In the genomic region with DNA sequence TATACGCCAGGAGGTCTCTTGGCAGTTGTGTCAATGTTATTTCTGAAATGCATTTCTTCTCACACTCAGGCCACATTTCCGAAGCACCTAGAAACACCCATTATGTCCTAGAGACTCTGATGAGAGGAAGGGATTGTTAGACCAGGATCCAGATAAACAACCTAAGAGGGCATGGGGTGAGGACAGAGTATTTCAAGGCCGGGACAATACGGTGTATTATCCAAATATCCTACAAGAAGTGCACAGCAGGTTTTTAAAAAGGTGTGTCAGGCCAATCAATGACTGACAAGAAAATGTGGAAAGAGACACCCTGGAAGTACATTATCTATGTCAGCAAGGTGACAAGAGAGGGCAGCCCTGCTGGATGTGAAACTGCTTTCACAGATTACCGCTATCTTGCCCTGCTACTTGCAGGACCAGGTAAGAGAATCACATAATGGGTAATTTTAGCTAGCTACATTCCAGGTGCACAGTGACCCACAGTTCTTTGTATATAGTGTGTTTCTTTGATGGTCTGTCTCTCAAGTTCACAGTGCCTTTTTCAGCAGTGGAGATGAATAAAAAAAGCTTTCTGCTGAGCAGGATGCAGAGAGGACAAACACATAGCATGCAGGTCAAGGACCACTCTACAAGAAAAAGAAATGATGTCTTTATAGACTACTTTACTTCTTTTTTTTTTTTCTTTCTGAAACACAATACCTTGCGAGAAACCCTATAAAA, we compare ENCODE assay signal across 26 mouse cellular contexts.
"Had no signal": no experiment of that assay in that cellular context is flagged by ENCODE, and none has a peak within 500 bp of the region (broad histone marks: within the 10 kb centered on the region; RNA-seq: fewer than 3 reads in every experiment).

No protein-coding gene starts in this region.

- ATAC-seq: hindbrain, embryonic 16.5 days; inflammation-experienced regulatory T-cells, adult 6 months; intestine, embryonic 15.5 days; intestine, postnatal 0 days had no signal

- H3K4me1 ChIP-seq: heart, embryonic 10.5 days; heart, embryonic 12.5 days; hindbrain, embryonic 10.5 days; hindbrain, embryonic 12.5 days; intestine, embryonic 15.5 days; limb, embryonic 10.5 days; limb, embryonic 12.5 days had no signal

- H3K4me3 ChIP-seq: gastrocnemius, adult 2 months; heart, embryonic 10.5 days; heart, embryonic 12.5 days; hindbrain, embryonic 10.5 days; hindbrain, embryonic 12.5 days; intestine, embryonic 15.5 days; layer of hippocampus, adult 2 months; left cerebral cortex, adult 2 months; limb, embryonic 10.5 days; limb, embryonic 12.5 days had no signal

- DNase-seq: gastrocnemius, adult 2 months; gastrocnemius, postnatal 10 days; gastrocnemius, postnatal 25 days; heart, adult 18-20 months; heart, postnatal 10 days; heart, postnatal 4 days; kidney, adult 18-20 months; kidney, adult 8-10 months; kidney, postnatal 10 days; kidney, postnatal 25 days; kidney, postnatal 4 days; liver had no signal

- H3K27ac ChIP-seq: gastrocnemius, adult 2 months; heart, embryonic 10.5 days; hindbrain, embryonic 10.5 days; hindbrain, embryonic 12.5 days; hindbrain, embryonic 14.5 days; intestine, embryonic 15.5 days; layer of hippocampus, adult 2 months; left cerebral cortex, adult 2 months; limb, embryonic 10.5 days; limb, embryonic 12.5 days had no signal

- H3K9me3 ChIP-seq: hindbrain, embryonic 10.5 days; hindbrain, embryonic 12.5 days; intestine, embryonic 15.5 days; limb, embryonic 10.5 days; limb, embryonic 12.5 days had no signal

- H3K36me3 ChIP-seq: heart, embryonic 10.5 days; heart, embryonic 12.5 days; limb, embryonic 10.5 days; limb, embryonic 12.5 days had no signal

- H3K27me3 ChIP-seq: heart, embryonic 12.5 days; hindbrain, embryonic 12.5 days; intestine, embryonic 15.5 days; limb, embryonic 12.5 days had no signal

- H3K4me2 ChIP-seq: heart, embryonic 12.5 days; hindbrain, embryonic 12.5 days; hindbrain, embryonic 14.5 days; intestine, embryonic 15.5 days; limb, embryonic 12.5 days; liver, embryonic 11.5 days had no signal

- H3K9ac ChIP-seq: heart, embryonic 12.5 days; hindbrain, embryonic 12.5 days; hindbrain, embryonic 14.5 days; intestine, embryonic 15.5 days; limb, embryonic 12.5 days had no signal
